Mouse (Mus musculus) neural tube, embryonic 14.5 days (tissue): ENCODE data around the gene Nprl3. TPM values are rescaled to one million over a fixed set of nuclear protein-coding genes. Genes with fewer than 3 reads are reported as not detected.
A peak's percentile ranks its signal among the peaks of the same experiment; 100 is the strongest.

Source experiments
- ATAC-seq: fragments of 200-750 bp; cut with Nextera tagmentation; 2 replicates; pipeline ENCODE4 v1.8.0; 2017; ENCODE audit warnings: low read depth, mild to moderate bottlenecking, moderate TSS enrichment, moderate library complexity
- H3K27ac ChIP-seq: fragments of 300-500 bp; sonication (generic); 2 replicates; pipeline ENCODE4 v1.5.1; 2014; ENCODE audit warnings: low read depth, mild to moderate bottlenecking, control low read depth, low read length, moderate library complexity, mixed read lengths
- H3K27me3 ChIP-seq: fragments of 300-500 bp; sonication (generic); 2 replicates; pipeline ENCODE4 v1.6.1; 2014; ENCODE audit warnings: low read length; ENCODE audit not compliant: control insufficient read depth, insufficient read depth
- H3K36me3 ChIP-seq: fragments of 300-500 bp; sonication (generic); 2 replicates; pipeline ENCODE4 v1.6.1; 2014; ENCODE audit warnings: low read length, mixed read lengths; ENCODE audit not compliant: control insufficient read depth, insufficient read depth
- H3K4me1 ChIP-seq: fragments of 300-500 bp; sonication (generic); 2 replicates; pipeline ENCODE4 v1.6.1; 2014; ENCODE audit warnings: low read length; ENCODE audit not compliant: control insufficient read depth, insufficient read depth
- H3K4me2 ChIP-seq: fragments of 300-500 bp; sonication (generic); 2 replicates; pipeline ENCODE4 v1.6.1; 2014; ENCODE audit warnings: mild to moderate bottlenecking, low read depth, low read length, control low read depth
- H3K4me3 ChIP-seq: fragments of 300-500 bp; sonication (generic); 2 replicates; pipeline ENCODE4 v1.5.1; 2014; ENCODE audit warnings: low read depth, low read length, control low read depth, mixed read lengths
- H3K9ac ChIP-seq: fragments of 300-500 bp; sonication (generic); replicated peaks from 2 replicates; pipeline ENCODE4 v1.6.1; 2014; ENCODE audit warnings: low read depth, mild to moderate bottlenecking, control low read depth, low read length, mixed read lengths
- H3K9me3 ChIP-seq: fragments of 300-500 bp; sonication (generic); 2 replicates; pipeline ENCODE4 v1.6.1; 2016; ENCODE audit warnings: low read length; ENCODE audit not compliant: control insufficient read depth
- WGBS: fragments of 180-500 bp; shearing (Covaris S2); extraction: QIAGEN DNeasy Blood & Tissue Kit; methylation state at CpG from one replicate; pipeline ENCODE4 v1.1.7; 2014; 5-methylcytosine and 5-hydroxymethylcytosine counted together
- polyA plus RNA-seq: library from polyadenylated mRNA; unstranded; fragments of >200 nt; fragmentation: Nextera tagmentation; extraction: Ambion mirVana; gene quantifications from 2 replicates; pipeline ENCODE4 v1.2.1, GENCODE M21; 2014

The Nprl3 gene
- polyA plus RNA-seq, 1 experiment from 2014 or later: 32.7 TPM

DNA sequence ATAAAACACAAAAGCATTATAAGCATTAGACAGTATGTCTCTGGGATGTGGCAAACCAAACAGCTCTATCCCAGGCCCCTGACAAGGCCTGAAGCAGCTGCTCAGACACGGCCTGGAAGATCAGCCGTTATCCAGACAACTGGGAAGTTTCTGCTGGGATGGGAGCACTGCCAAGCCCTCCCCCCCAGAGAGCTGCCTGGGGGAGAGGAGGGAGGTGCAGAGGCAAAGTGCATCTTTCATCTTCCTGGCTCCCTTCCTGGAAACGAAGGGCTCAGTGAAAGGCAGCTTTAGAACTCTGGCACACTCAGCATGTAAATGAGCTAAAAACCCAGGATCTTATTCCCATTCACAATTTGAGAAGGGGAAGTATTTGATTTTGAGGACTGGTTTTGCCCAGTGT lies 31.9 kb downstream of the Nprl3 start:
- peaks cover 10% of the 10 kb centered on the region; the same call in 1 of the 2 replicates for H3K4me1 ChIP-seq
- H3K9ac ChIP-seq: no peak overlapping the region
- H3K4me2 ChIP-seq: no peak overlapping the region
- ATAC-seq: peak; percentile 29
- no peaks in the 10 kb centered on the region for H3K27me3 ChIP-seq
- no peaks in the 10 kb centered on the region for H3K9me3 ChIP-seq
- no peak overlapping the region for H3K4me3 ChIP-seq
- H3K36me3 ChIP-seq: peaks cover 9% of the 10 kb centered on the region; the same call in 1 of the 2 replicates
- no peak overlapping the region; the same call in 1 of the 2 replicates for H3K27ac ChIP-seq
- WGBS: 24% methylated on average over 3 of the region's 3 CpGs

DNA sequence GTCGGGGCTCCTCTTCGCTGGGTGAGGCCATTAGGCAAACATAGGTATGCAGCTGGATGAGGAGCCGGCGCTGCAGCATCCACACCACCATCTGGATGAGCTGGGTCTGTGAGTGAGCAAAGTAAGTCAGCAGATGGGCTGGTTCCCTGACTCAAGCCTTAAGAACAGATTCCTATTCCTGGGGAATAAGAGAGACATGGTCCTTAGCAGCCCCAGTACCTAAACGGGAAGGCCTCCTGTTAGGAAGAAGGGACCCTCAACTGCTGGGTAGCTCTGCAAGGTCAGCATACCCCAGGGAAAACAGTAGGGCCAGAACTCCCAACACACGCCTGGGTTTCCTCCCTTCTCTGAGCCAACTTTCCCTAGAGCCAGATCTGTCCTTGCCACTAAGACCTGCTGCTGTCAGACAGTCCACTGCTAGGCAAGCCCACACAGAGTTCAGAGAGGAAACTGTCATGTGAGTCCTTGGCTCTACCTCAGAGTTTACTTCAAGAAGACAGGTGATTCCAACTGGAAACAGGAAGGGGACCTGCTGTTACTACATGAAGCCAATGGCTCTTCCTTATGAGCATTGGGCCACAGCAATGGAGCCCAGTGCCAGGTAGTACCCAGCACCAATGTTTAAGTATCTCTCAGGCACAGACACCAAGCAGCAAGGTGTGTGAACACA lies 32.6 kb downstream of the Nprl3 start:
- peaks cover 9% of the 10 kb centered on the region; the same call in 1 of the 2 replicates for H3K36me3 ChIP-seq
- H3K27ac ChIP-seq: peak overlapping the region; percentile 64
- H3K4me2 ChIP-seq: no peak overlapping the region
- no peak overlapping the region for H3K4me3 ChIP-seq
- no peaks in the 10 kb centered on the region for H3K27me3 ChIP-seq
- H3K9ac ChIP-seq: no peak overlapping the region
- H3K4me1 ChIP-seq: peaks cover 10% of the 10 kb centered on the region; the same call in 1 of the 2 replicates
- ATAC-seq: no peak
- no peaks in the 10 kb centered on the region for H3K9me3 ChIP-seq
- 89% methylated on average over 6 of the region's 6 CpGs for WGBS

DNA sequence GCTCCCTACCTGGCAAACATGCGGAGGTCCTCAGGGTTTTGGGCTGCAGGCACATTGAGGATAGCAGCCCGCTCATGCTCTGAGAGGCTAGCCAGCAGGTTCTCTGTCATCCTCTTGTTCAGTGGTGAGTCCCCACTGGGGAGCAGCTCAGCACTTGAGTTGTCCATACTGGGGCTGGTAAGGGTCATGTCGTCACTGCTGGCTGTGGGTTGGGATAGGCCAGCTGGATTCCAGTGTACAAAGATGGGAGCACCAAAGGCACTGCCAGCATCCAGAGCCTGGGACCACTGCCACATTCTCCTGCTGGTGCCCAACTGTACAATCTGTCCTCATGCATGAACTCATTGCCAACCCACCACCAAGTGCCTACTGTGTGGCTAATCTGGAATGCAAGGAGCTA lies 33.6 kb downstream of the Nprl3 start:
- no peaks in the 10 kb centered on the region for H3K9me3 ChIP-seq
- 93% methylated on average over 3 of the region's 3 CpGs for WGBS
- H3K9ac ChIP-seq: no peak overlapping the region
- no peak overlapping the region for H3K4me2 ChIP-seq
- no peak overlapping the region for H3K4me3 ChIP-seq
- no peaks in the 10 kb centered on the region for H3K27me3 ChIP-seq
- no peak for ATAC-seq
- peaks cover 10% of the 10 kb centered on the region; the same call in 1 of the 2 replicates for H3K4me1 ChIP-seq
- peaks cover 9% of the 10 kb centered on the region; the same call in 1 of the 2 replicates for H3K36me3 ChIP-seq
- H3K27ac ChIP-seq: no peak overlapping the region

DNA sequence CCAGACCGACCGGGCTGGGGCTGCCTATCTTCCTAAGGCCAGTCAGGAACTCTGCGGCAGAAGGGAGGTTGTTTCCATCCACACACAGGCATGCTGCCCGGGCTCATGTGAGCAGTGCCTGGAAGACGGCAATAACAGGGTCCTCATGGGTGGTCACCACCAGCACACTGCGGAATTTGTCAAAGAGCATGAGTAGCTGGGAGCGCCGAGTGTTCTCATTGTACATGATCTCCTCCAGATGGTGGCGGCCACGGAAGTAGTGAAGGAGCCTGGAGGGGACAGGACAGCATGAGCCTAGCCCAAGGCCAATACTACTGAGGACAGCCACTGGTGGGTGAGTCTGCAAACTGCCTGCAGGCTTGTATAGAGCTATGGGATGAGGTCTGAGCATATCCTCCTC lies 34.7 kb downstream of the Nprl3 start:
- H3K36me3 ChIP-seq: peaks cover 9% of the 10 kb centered on the region; the same call in 1 of the 2 replicates
- no peak for ATAC-seq
- no peak overlapping the region for H3K9ac ChIP-seq
- peaks cover 10% of the 10 kb centered on the region; the same call in 1 of the 2 replicates for H3K4me1 ChIP-seq
- no peak overlapping the region for H3K4me3 ChIP-seq
- H3K4me2 ChIP-seq: no peak overlapping the region
- H3K27me3 ChIP-seq: no peaks in the 10 kb centered on the region
- no peak overlapping the region for H3K27ac ChIP-seq
- 79% methylated on average over 10 of the region's 10 CpGs for WGBS
- no peaks in the 10 kb centered on the region for H3K9me3 ChIP-seq

DNA sequence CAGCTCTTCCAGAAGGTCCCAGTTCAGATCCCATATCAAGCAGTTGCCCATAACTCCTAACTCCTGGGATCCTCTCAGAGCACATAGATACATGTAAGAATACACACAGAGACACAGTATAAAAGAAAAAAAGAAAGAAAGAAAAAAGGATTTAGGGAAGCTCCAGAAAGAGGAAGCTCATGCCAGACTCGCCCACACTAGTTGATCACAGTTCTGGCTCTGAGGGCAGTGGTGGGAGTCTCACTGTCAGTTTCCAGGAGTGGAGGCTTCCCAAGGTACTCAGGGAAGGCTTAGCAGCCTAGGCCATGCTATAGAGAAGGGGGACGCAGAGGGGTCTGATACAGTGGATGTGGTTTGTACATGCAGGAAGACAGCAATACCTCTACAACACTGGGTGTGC lies 36.4 kb downstream of the Nprl3 start:
- Histone ChIP-seq H3K9ac (no peak overlapping the region), H3K9me3 (no peaks in the 10 kb centered on the region), H3K27ac (no peak overlapping the region), H3K4me1 (peaks cover 21% of the 10 kb centered on the region), H3K4me3 (no peak overlapping the region), H3K27me3 (no peaks in the 10 kb centered on the region), H3K36me3 (peaks cover 9% of the 10 kb centered on the region; the same call in 1 of the 2 replicates), H3K4me2 (no peak overlapping the region)
- no peak for ATAC-seq
- WGBS: 89% methylated on average over 2 of the region's 2 CpGs

DNA sequence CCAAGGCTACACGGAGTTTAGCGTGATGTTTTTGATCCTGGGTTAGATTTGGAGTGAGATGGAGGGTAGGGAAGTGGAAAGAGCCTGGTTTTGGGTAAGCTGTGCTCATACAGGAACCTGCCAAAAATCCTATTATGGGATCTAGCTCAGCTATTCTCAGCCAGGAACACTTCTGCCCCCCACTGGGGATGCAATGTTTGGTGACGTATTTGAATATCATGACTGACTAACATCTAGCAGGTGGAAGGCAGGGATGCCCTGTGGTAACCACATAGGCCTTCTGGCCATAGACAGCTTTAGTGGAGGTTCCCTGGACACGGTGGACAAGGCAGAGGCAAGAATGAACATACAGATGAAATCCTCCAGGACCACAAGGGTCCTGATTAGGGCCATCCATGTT lies 37.3 kb downstream of the Nprl3 start:
- H3K27ac ChIP-seq: no peak overlapping the region
- H3K4me2 ChIP-seq: no peak overlapping the region
- peaks cover 15% of the 10 kb centered on the region for H3K4me1 ChIP-seq
- no peak overlapping the region for H3K4me3 ChIP-seq
- peaks cover 9% of the 10 kb centered on the region; the same call in 1 of the 2 replicates for H3K36me3 ChIP-seq
- no peak for ATAC-seq
- no peak overlapping the region for H3K9ac ChIP-seq
- WGBS: 85% methylated on average over 4 of the region's 4 CpGs
- no peaks in the 10 kb centered on the region for H3K9me3 ChIP-seq
- H3K27me3 ChIP-seq: no peaks in the 10 kb centered on the region

DNA sequence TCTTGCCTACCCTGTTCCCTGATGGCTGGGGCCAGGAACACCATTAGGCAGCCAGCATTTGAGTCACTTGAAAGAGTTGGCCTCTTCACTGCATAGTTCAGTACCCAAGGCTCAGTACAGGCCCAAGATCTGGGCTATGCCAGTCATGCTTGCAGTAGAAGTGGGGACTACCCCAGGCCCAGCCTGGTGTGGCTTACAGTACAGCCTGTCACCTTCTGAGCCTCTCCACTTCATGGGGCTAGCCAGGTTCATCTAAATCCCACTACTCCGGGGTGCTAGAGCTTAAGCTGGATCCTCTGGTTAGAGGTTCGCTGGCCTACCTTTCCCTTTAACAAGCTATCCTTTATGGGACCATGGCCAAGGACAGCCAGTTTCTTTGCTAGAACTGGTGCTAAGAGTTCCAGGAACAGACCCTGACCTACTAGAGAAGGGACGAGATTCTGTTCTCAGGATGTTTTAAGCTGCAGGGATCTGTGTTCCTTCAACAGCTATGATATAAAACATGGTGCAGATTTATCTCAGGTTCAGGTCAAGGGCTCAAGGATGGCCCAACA lies 39.1 kb downstream of the Nprl3 start:
- Histone ChIP-seq H3K27me3 (no peaks in the 10 kb centered on the region), H3K36me3 (peaks cover 9% of the 10 kb centered on the region; the same call in 1 of the 2 replicates), H3K27ac (no peak overlapping the region), H3K9ac (no peak overlapping the region), H3K4me1 (peaks cover 11% of the 10 kb centered on the region), H3K9me3 (no peaks in the 10 kb centered on the region), H3K4me2 (no peak overlapping the region), H3K4me3 (no peak overlapping the region)
- no peak for ATAC-seq
- 94% methylated on average over 3 of the region's 3 CpGs for WGBS

DNA sequence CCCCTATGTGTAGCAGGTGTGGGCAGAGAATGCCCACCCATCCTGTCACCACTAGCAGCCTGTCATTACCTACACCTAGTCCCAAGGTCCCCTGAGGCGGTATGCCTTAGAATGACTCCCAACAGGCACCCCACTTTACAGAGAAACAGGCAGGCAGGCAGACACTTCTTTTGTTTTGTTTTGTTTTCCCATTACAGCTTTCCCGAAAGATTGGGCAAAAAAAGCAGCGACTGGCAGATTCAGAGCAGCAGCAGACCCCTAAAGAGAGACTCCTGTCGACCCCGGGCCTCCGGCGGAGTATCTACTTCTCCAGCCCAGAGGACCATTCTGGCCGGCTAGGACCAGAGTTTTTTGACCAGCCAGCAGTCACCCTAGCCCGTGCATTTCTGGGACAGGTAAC lies 40.0 kb downstream of the Nprl3 start:
- no peak for ATAC-seq
- Histone ChIP-seq H3K4me2 (no peak overlapping the region; the same call in 1 of the 2 replicates), H3K4me1 (peaks cover 14% of the 10 kb centered on the region), H3K9me3 (no peaks in the 10 kb centered on the region), H3K27me3 (peaks cover under 1% of the 10 kb centered on the region; the same call in 1 of the 2 replicates), H3K36me3 (peaks cover 6% of the 10 kb centered on the region; the same call in 1 of the 2 replicates), H3K9ac (no peak overlapping the region), H3K27ac (no peak overlapping the region), H3K4me3 (no peak overlapping the region)
- 90% methylated on average over 9 of the region's 9 CpGs for WGBS

DNA sequence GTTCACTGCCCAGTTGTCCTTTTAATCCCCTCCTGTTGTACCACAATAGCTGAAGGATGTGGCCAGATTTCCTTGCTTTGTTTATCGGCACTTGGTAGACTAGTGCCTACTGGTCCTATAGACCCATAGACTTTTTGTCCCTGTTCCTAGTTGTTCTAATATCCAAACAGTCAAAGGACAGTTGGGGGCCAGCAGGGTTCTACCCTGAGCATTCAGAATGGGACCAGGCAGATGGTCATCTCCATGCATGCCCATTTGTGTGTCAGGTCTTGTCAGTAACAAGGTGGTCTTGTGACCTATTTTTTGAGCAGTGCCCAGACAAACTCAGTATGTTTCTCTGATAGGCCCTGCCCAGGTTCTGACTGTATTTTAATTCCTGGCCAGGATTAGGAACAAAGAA lies 40.5 kb downstream of the Nprl3 start:
- H3K9me3 ChIP-seq: no peaks in the 10 kb centered on the region
- H3K27ac ChIP-seq: peak overlapping the region; percentile 77
- H3K4me3 ChIP-seq: peak overlapping the region; percentile 69
- H3K36me3 ChIP-seq: peaks cover 5% of the 10 kb centered on the region; the same call in 1 of the 2 replicates
- WGBS: 50% methylated on average over 1 of the region's 1 CpGs
- peaks cover 18% of the 10 kb centered on the region for H3K4me1 ChIP-seq
- peak overlapping the region; percentile 82 for H3K4me2 ChIP-seq
- ATAC-seq: 0 out of 2 replicates have a peak, but pooled peaks have one; percentile 0
- peaks cover 5% of the 10 kb centered on the region; the same call in 1 of the 2 replicates for H3K27me3 ChIP-seq
- H3K9ac ChIP-seq: peak overlapping the region; percentile 75
